Mouse (Mus musculus) stomach, embryonic 15.5 days (tissue): ENCODE results near the gene Olfr1044. TPM values are rescaled to one million over a fixed set of nuclear protein-coding genes. Genes with fewer than 3 reads are reported as not detected.
"Not testable (repeated sequence)": the region's sequence is repeated elsewhere in the genome, so short reads cannot be mapped to it uniquely, and the experiment has no call there.

Experiments used
- ATAC-seq: fragments of 200-750 bp; cut with Nextera tagmentation; 2 replicates; pipeline ENCODE4 v1.8.0; 2017; ENCODE audit warnings: low read depth, moderate number of reproducible peaks, moderate TSS enrichment; ENCODE audit not compliant: insufficient read depth, low FRiP score
- H3K27ac ChIP-seq: fragments of 300-500 bp; sonication (generic); 2 replicates; pipeline ENCODE4 v1.5.1; 2015; ENCODE audit warnings: mild to moderate bottlenecking, inconsistent platforms
- H3K27me3 ChIP-seq: fragments of 300-500 bp; sonication (generic); replicated peaks from 2 replicates; pipeline ENCODE4 v1.6.1; 2015; ENCODE audit warnings: inconsistent platforms
- H3K36me3 ChIP-seq: fragments of 300-500 bp; sonication (generic); 2 replicates; pipeline ENCODE4 v1.6.1; 2015; ENCODE audit warnings: inconsistent platforms
- H3K4me1 ChIP-seq: fragments of 300-500 bp; sonication (generic); 2 replicates; pipeline ENCODE4 v1.6.1; 2015; ENCODE audit warnings: inconsistent platforms
- H3K4me2 ChIP-seq: fragments of 300-500 bp; sonication (generic); 2 replicates; pipeline ENCODE4 v1.6.1; 2015; ENCODE audit warnings: mild to moderate bottlenecking, inconsistent platforms
- H3K4me3 ChIP-seq: fragments of 300-500 bp; sonication (generic); replicated peaks from 2 replicates; pipeline ENCODE4 v1.5.1; 2015; ENCODE audit warnings: inconsistent platforms
- H3K9ac ChIP-seq: fragments of 300-500 bp; sonication (generic); 2 replicates; pipeline ENCODE4 v1.6.1; 2015; ENCODE audit warnings: inconsistent platforms
- H3K9me3 ChIP-seq: fragments of 300-500 bp; sonication (generic); 2 replicates; pipeline ENCODE4 v1.6.1; 2016; ENCODE audit warnings: inconsistent platforms
- WGBS: fragments of 180-500 bp; shearing (Covaris S2); methylation state at CpG from one replicate; pipeline ENCODE4 v1.1.7; 2015; 5-methylcytosine and 5-hydroxymethylcytosine counted together
- polyA plus RNA-seq: library from polyadenylated mRNA; unstranded; fragments of >200 nt; fragmentation: Nextera tagmentation; extraction: Ambion mirVana; gene quantifications from 2 replicates; pipeline ENCODE4 v1.2.1, GENCODE M21; 2015

Olfr1044 gene
- not detected in 2 replicates for polyA plus RNA-seq

- no peak for ATAC-seq
- no peak within 1 kb of the TSS for H3K4me3 ChIP-seq
- no peaks in the 10 kb centered on the region for H3K9me3 ChIP-seq
- H3K4me1 ChIP-seq = no peaks in the 10 kb centered on the region
- no peaks in the 10 kb centered on the region for H3K27me3 ChIP-seq
- no peak within 1 kb of the TSS for H3K27ac ChIP-seq
- H3K4me2 ChIP-seq = no peak within 1 kb of the TSS
- H3K9ac ChIP-seq = no peak within 1 kb of the TSS
- H3K36me3 ChIP-seq = no peaks in the 10 kb centered on the region
Measured at GRCm38 (mm10) chr2:86177720-86178119, at the start of gene Olfr1044. Gene Olfr1044, minus strand, starts transcription at chr2:86177820.

GRCm38 (mm10) chr2:86219214-86219613 is 41.6 kb upstream of the Olfr1044 start, which contains the start of gene Olfr1046:
Gene Olfr1046, minus strand, starts transcription at chr2:86219314.
- H3K4me2 ChIP-seq = no peak within 1 kb of the TSS
- no peak for ATAC-seq
- 71% methylated on average over 2 of the region's 2 CpGs for WGBS
- no peaks in the 10 kb centered on the region for H3K27me3 ChIP-seq
- H3K9me3 ChIP-seq = no peaks in the 10 kb centered on the region
- no peak within 1 kb of the TSS for H3K27ac ChIP-seq
- no peaks in the 10 kb centered on the region for H3K4me1 ChIP-seq
- no peak within 1 kb of the TSS for H3K9ac ChIP-seq
- no peak within 1 kb of the TSS for H3K4me3 ChIP-seq
- no peaks in the 10 kb centered on the region for H3K36me3 ChIP-seq

- H3K27me3 ChIP-seq = no peaks in the 10 kb centered on the region
- H3K4me2 ChIP-seq = no peak within 1 kb of the TSS
Measured at GRCm38 (mm10) chr2:86202909-86203308, 25.3 kb upstream of the Olfr1044 start, which contains the start of gene Olfr1045. Gene Olfr1045, minus strand, starts transcription at chr2:86203009.

GRCm38 (mm10) chr2:86195863-86196262 is 18.2 kb upstream of the Olfr1044 start:
- WGBS = 49% methylated on average over 1 of the region's 1 CpGs
- H3K27ac ChIP-seq = no peak overlapping the region
- H3K36me3 ChIP-seq = no peaks in the 10 kb centered on the region
- no peak overlapping the region for H3K4me3 ChIP-seq
- H3K27me3 ChIP-seq = no peaks in the 10 kb centered on the region
- no peak overlapping the region for H3K4me2 ChIP-seq
- no peaks in the 10 kb centered on the region for H3K9me3 ChIP-seq
- no peak for ATAC-seq
- no peak overlapping the region for H3K9ac ChIP-seq
- no peaks in the 10 kb centered on the region for H3K4me1 ChIP-seq

More at GRCm38 (mm10) chr2:86202909-86203308, 25.3 kb upstream of the Olfr1044 start, which contains the start of gene Olfr1045:
- no peak within 1 kb of the TSS for H3K27ac ChIP-seq
- no peak for ATAC-seq
- no peak within 1 kb of the TSS for H3K4me3 ChIP-seq
- H3K36me3 ChIP-seq = no peaks in the 10 kb centered on the region
- H3K9me3 ChIP-seq = no peaks in the 10 kb centered on the region
- no peak within 1 kb of the TSS for H3K9ac ChIP-seq
- no peaks in the 10 kb centered on the region for H3K4me1 ChIP-seq

- H3K9ac ChIP-seq = no peak within 1 kb of the TSS
- no peak within 1 kb of the TSS for H3K4me2 ChIP-seq
- H3K9me3 ChIP-seq = no peaks in the 10 kb centered on the region
- H3K27me3 ChIP-seq = no peaks in the 10 kb centered on the region
- no peak within 1 kb of the TSS for H3K27ac ChIP-seq
- no peak within 1 kb of the TSS for H3K4me3 ChIP-seq
- no peak for ATAC-seq
- no peaks in the 10 kb centered on the region for H3K4me1 ChIP-seq
- no peaks in the 10 kb centered on the region for H3K36me3 ChIP-seq
Measured at GRCm38 (mm10) chr2:86185583-86185982, 8.0 kb upstream of the Olfr1044 start, which contains the start of gene Olfr52. Gene Olfr52, minus strand, starts transcription at chr2:86185683.

GRCm38 (mm10) chr2:86179950-86180349 is 2.3 kb upstream of the Olfr1044 start:
- no peak for ATAC-seq
- WGBS = 74% methylated on average over 3 of the region's 3 CpGs
- Histone ChIP-seq H3K9me3 (no peaks in the 10 kb centered on the region), H3K9ac (no peak overlapping the region), H3K4me3 (no peak overlapping the region), H3K27me3 (no peaks in the 10 kb centered on the region), H3K36me3 (no peaks in the 10 kb centered on the region), H3K27ac (no peak overlapping the region), H3K4me1 (no peaks in the 10 kb centered on the region), H3K4me2 (no peak overlapping the region)

- not testable (repeated sequence) for H3K27ac ChIP-seq, H3K36me3 ChIP-seq, ATAC-seq, H3K9ac ChIP-seq, H3K4me2 ChIP-seq, H3K27me3 ChIP-seq, H3K4me3 ChIP-seq, H3K9me3 ChIP-seq, H3K4me1 ChIP-seq
- 75% methylated on average over 7 of the region's 7 CpGs for WGBS
Measured at GRCm38 (mm10) chr2:86175422-86175821, 2.2 kb downstream of the Olfr1044 start.

GRCm38 (mm10) chr2:86167422-86167821 is 10.2 kb downstream of the Olfr1044 start, which contains the start of gene Olfr1043:
Gene Olfr1043, minus strand, starts transcription at chr2:86167522.
- Histone ChIP-seq H3K4me2 (no peak within 1 kb of the TSS), H3K27me3 (no peaks in the 10 kb centered on the region), H3K4me1 (no peaks in the 10 kb centered on the region), H3K9ac (no peak within 1 kb of the TSS), H3K27ac (no peak within 1 kb of the TSS), H3K9me3 (no peaks in the 10 kb centered on the region), H3K36me3 (no peaks in the 10 kb centered on the region), H3K4me3 (no peak within 1 kb of the TSS)
- WGBS = 88% methylated on average over 2 of the region's 2 CpGs
- no peak for ATAC-seq

- H3K4me1 ChIP-seq = no peaks in the 10 kb centered on the region
- H3K4me3 ChIP-seq = no peak within 1 kb of the TSS
- WGBS = 80% methylated on average over 2 of the region's 2 CpGs
- no peaks in the 10 kb centered on the region for H3K9me3 ChIP-seq
- H3K4me2 ChIP-seq = no peak within 1 kb of the TSS
- H3K9ac ChIP-seq = no peak within 1 kb of the TSS
- no peaks in the 10 kb centered on the region for H3K36me3 ChIP-seq
- ATAC-seq = no peak
- no peaks in the 10 kb centered on the region for H3K27me3 ChIP-seq
- no peak within 1 kb of the TSS for H3K27ac ChIP-seq
Measured at GRCm38 (mm10) chr2:86161738-86162137, 15.9 kb downstream of the Olfr1044 start, which contains the start of gene Olfr1042. Gene Olfr1042, minus strand, starts transcription at chr2:86161838.

- Histone ChIP-seq H3K9me3 (no peaks in the 10 kb centered on the region), H3K4me1 (no peaks in the 10 kb centered on the region), H3K36me3 (no peaks in the 10 kb centered on the region), H3K27ac (no peak within 1 kb of the TSS), H3K4me3 (no peak within 1 kb of the TSS), H3K9ac (no peak within 1 kb of the TSS), H3K4me2 (no peak within 1 kb of the TSS), H3K27me3 (no peaks in the 10 kb centered on the region)
- no peak for ATAC-seq
- 78% methylated on average over 1 of the region's 1 CpGs for WGBS
Measured at GRCm38 (mm10) chr2:86146632-86147031, 31.0 kb downstream of the Olfr1044 start, which contains the start of gene Olfr1040. Gene Olfr1040, minus strand, starts transcription at chr2:86146732.

GRCm38 (mm10) chr2:86135828-86136227 is 41.8 kb downstream of the Olfr1044 start, which contains the start of gene Olfr1039:
Gene Olfr1039, minus strand, starts transcription at chr2:86135928.
- no peak within 1 kb of the TSS for H3K27ac ChIP-seq
- no peaks in the 10 kb centered on the region for H3K9me3 ChIP-seq
- H3K4me2 ChIP-seq = no peak within 1 kb of the TSS
- H3K4me3 ChIP-seq = no peak within 1 kb of the TSS
- 93% methylated on average over 1 of the region's 1 CpGs for WGBS
- H3K9ac ChIP-seq = no peak within 1 kb of the TSS
- no peaks in the 10 kb centered on the region for H3K27me3 ChIP-seq
- no peak for ATAC-seq
- H3K4me1 ChIP-seq = no peaks in the 10 kb centered on the region
- H3K36me3 ChIP-seq = no peaks in the 10 kb centered on the region
